Mouse (Mus musculus) forebrain, embryonic 14.5 days (tissue): ENCODE measurements at regions not wholly inside any gene's neighbourhood (a gene's known extent, or its start where the extent isn't known, plus 50 kb on each side); places are given as distances from the start of the nearest gene placed in this dataset.

Source experiments
- ATAC-seq: fragments of 200-750 bp; cut with Nextera tagmentation; 2 replicates; pipeline ENCODE4 v1.8.0; 2017; ENCODE audit warnings: mild to moderate bottlenecking, moderate library complexity
- DNase-seq: peaks from one replicate; pipeline ENCODE4 v3.0.0-alpha.2; 2015; ENCODE audit warnings: low spot score
- H3K27ac ChIP-seq: fragments of 300-500 bp; sonication (generic); 2 replicates; pipeline ENCODE4 v1.5.1; 2014; ENCODE audit warnings: low read depth, mild to moderate bottlenecking, control low read depth, low read length, moderate library complexity
- H3K27me3 ChIP-seq: fragments of 300-500 bp; sonication (generic); replicated peaks from 2 replicates; pipeline ENCODE4 v1.6.1; 2014; ENCODE audit warnings: low read length, control low read depth, mixed read lengths; ENCODE audit not compliant: control insufficient read depth, insufficient read depth
- H3K36me3 ChIP-seq: fragments of 300-500 bp; sonication (generic); 2 replicates; pipeline ENCODE4 v1.6.1; 2014; ENCODE audit warnings: low read length, control low read depth; ENCODE audit not compliant: control insufficient read depth, insufficient read depth
- H3K4me1 ChIP-seq: fragments of 300-500 bp; sonication (generic); 2 replicates; pipeline ENCODE4 v1.6.1; 2014; ENCODE audit warnings: antibody characterized with exemption, low read length, control low read depth; ENCODE audit not compliant: control insufficient read depth, insufficient read depth
- H3K4me2 ChIP-seq: fragments of 300-500 bp; sonication (generic); 2 replicates; pipeline ENCODE4 v1.6.1; 2014; ENCODE audit warnings: mild to moderate bottlenecking, control low read depth, low read length
- H3K4me3 ChIP-seq: fragments of 300-500 bp; sonication (generic); 2 replicates; pipeline ENCODE4 v1.5.1; 2014; ENCODE audit warnings: low read depth, low read length, control low read depth
- H3K9ac ChIP-seq: fragments of 300-500 bp; sonication (generic); 2 replicates; pipeline ENCODE4 v1.6.1; 2014; ENCODE audit warnings: mild to moderate bottlenecking, low read length, control low read depth, moderate library complexity
- H3K9me3 ChIP-seq: fragments of 300-500 bp; sonication (generic); replicated peaks from 2 replicates; pipeline ENCODE4 v1.6.1; 2016; ENCODE audit warnings: low read length, control low read depth, mixed read lengths; ENCODE audit not compliant: control insufficient read depth
- WGBS: fragments of 180-500 bp; shearing (Covaris S2); extraction: QIAGEN DNeasy Blood & Tissue Kit; methylation state at CpG from one replicate; pipeline ENCODE4 v1.1.7; 2014; 5-methylcytosine and 5-hydroxymethylcytosine counted together

DNA sequence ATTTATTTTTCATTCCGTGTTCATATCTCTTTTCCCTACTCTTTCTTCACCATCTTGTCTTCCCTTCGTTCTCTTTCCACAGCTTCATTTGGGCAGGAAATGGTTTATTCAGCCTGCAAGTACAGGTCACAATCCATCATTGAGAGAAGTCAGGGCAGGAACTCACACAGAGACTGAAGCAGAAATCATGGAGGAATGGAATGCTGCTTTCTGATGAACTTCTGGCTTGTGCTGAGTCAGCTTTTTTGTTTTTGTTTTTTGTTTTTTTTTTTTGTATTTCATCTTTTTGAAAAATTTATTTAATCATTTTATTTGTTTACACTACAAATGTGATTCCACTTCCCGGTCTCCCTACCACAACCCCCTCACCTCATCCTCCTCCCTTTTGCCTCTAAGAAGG, 51.2 kb upstream of the Suclg2 start:
- ATAC-seq (no peak), DNase-seq (no peak)
- Histone ChIP-seq H3K36me3 (no peaks in the 10 kb centered on the region), H3K9me3 (no peaks in the 10 kb centered on the region), H3K4me2 (no peak overlapping the region), H3K9ac (no peak overlapping the region), H3K27me3 (no peaks in the 10 kb centered on the region), H3K4me1 (no peaks in the 10 kb centered on the region), H3K27ac (no peak overlapping the region), H3K4me3 (no peak overlapping the region)
- 93% methylated on average over 3 of the region's 3 CpGs for WGBS

DNA sequence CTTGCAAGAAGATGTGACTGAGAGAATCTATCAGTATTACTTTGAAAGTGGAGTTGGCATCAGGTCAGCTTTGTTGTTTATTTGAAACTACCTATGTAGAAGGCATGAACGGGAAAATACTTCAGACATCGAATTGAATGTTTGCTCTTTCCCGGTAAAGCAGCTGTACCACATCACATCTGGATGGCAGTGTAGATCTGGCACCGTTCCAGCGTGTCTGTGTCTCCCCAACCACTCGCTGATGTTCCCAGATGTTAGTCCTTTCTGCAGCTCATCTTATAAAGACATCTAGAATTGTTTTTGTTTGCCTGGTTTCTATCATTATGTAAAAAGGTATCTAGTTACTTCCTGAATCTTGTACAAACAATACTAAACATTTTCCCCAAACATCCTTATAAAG, 83.1 kb upstream of the Suclg2 start:
- Histone ChIP-seq H3K36me3 (no peaks in the 10 kb centered on the region), H3K9me3 (no peaks in the 10 kb centered on the region), H3K9ac (no peak overlapping the region), H3K4me1 (no peaks in the 10 kb centered on the region), H3K27ac (no peak overlapping the region), H3K4me3 (no peak overlapping the region), H3K27me3 (no peaks in the 10 kb centered on the region), H3K4me2 (no peak overlapping the region)
- ATAC-seq (no peak), DNase-seq (peak; percentile 15)
- WGBS, result 91% methylated on average over 6 of the region's 6 CpGs

DNA sequence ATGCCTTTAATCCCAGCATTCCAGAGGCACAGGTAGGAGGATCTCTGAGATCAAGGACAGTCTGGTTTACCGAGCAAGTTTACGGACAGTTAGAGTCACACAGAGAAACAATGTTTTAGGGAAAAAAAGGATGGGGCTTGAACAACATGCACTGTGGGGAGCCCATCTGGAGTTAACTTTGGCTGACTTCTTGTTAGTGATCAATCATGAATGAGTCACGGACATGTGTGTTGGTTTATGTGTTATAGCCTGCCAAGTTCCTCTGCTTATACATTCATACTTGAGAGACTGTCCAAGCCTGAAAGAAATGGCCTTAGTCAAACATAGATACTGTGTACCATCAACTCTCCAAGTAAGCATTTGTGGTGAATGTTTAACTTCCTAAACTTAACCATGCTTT, 122.9 kb upstream of the Suclg2 start:
- H3K9me3 ChIP-seq, result 0 out of 2 replicates have a peak, but pooled peaks cover 2% of the 10 kb centered on the region
- no peak overlapping the region for H3K4me2 ChIP-seq
- DNase-seq (no peak), ATAC-seq (no peak)
- H3K36me3 ChIP-seq, result no peaks in the 10 kb centered on the region
- H3K27ac ChIP-seq, result no peak overlapping the region
- no peak overlapping the region for H3K4me3 ChIP-seq
- no peaks in the 10 kb centered on the region for H3K27me3 ChIP-seq
- WGBS, result 95% methylated on average over 3 of the region's 3 CpGs
- no peaks in the 10 kb centered on the region for H3K4me1 ChIP-seq
- no peak overlapping the region for H3K9ac ChIP-seq

DNA sequence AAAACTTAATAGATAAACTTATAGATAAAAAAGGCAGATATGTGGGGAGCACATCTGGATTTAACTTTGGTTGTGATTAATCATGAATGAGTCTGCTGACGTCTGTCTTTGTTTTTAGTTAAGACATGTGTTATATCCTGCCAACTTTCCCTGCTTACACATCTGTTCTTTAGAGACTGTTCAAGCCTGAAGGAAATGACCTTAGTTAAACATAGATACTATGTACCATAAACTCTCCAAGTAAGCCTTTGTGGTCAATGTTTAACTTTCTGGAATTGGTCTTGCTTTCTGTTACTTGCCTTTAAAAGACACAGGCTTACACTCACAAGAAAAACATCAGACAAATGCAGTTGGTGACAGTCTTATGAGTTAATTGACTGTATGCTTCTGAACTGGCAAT, 127.9 kb upstream of the Suclg2 start:
- Histone ChIP-seq H3K27ac (no peak overlapping the region), H3K4me1 (no peaks in the 10 kb centered on the region), H3K27me3 (no peaks in the 10 kb centered on the region), H3K4me3 (no peak overlapping the region), H3K36me3 (no peaks in the 10 kb centered on the region), H3K9me3 (0 out of 2 replicates have a peak, but pooled peaks cover 2% of the 10 kb centered on the region), H3K9ac (no peak overlapping the region), H3K4me2 (no peak overlapping the region)
- DNase-seq, result no peak
- no peak for ATAC-seq
- 79% methylated on average over 1 of the region's 1 CpGs for WGBS

DNA sequence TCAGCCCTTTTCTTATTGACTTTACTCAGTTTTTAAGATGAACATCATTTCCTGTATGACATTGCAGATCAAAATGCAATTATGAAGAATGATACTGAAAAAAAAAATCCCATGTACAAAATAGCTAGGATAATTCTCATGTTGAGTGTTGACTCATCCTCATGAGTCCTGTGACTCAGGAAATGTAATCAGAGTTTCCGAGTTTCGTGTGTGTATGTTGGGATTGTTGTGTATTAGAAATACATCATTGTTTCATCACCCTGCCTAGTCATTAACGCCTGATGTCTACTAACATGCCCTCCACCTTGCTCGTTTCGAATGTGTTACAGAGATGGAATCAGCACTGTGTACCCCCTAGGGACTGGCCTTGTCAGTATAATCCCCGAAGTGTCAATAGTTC, 156.9 kb upstream of the Suclg2 start:
- no peaks in the 10 kb centered on the region for H3K9me3 ChIP-seq
- H3K4me1 ChIP-seq, result 0 out of 2 replicates have a peak, but pooled peaks cover 3% of the 10 kb centered on the region
- H3K27me3 ChIP-seq, result no peaks in the 10 kb centered on the region
- WGBS, result 54% methylated on average over 6 of the region's 6 CpGs
- no peak overlapping the region for H3K4me3 ChIP-seq
- ATAC-seq, result no peak
- H3K9ac ChIP-seq, result no peak overlapping the region
- no peaks in the 10 kb centered on the region for H3K36me3 ChIP-seq
- no peak overlapping the region for H3K4me2 ChIP-seq
- no peak for DNase-seq
- no peak overlapping the region for H3K27ac ChIP-seq

DNA sequence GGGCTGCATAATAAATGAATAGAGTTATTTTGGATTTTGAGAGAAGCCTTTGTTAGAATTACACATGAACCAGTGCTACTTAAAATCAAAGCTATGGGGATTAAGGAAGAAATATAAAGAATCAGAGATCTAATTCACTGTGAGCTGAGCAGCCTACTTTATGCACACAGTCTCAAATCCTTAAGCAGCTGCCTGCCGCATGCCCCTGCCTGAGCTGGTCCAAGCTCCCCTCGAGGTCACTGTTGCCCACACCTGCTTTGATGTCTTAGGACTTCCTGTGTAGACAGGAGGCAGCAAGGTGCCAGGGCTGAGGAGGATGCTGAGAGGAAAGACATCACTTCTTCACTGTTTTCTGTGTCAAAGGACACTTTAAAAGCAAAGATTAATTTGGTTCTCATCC, 157.7 kb upstream of the Suclg2 start:
- Histone ChIP-seq H3K4me1 (0 out of 2 replicates have a peak, but pooled peaks cover 3% of the 10 kb centered on the region), H3K9ac (no peak overlapping the region), H3K9me3 (no peaks in the 10 kb centered on the region), H3K27me3 (no peaks in the 10 kb centered on the region), H3K27ac (no peak overlapping the region), H3K4me3 (no peak overlapping the region), H3K4me2 (no peak overlapping the region), H3K36me3 (no peaks in the 10 kb centered on the region)
- WGBS, result 7% methylated on average over 2 of the region's 2 CpGs
- DNase-seq, result peak; percentile 19
- ATAC-seq, result no peak

DNA sequence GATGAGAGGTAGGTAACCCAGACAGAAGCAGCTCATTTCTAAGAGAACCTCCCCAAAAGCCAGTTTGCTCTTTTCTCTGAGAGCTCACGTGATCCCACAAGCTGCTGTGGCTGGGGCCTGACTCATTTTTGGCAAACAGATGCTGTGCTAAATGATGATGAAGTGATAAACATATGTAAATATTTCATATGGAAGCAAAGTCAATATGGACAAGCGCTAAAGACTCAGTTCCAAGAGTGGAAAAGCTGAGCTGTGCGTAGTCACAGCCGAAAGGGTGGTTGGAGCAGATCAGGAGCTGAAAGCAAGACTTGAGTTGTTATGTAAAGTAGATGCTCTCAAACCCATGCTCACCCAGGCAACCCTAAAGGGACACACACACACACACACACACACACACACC, 168.0 kb upstream of the Suclg2 start:
- ATAC-seq, result no peak

DNA sequence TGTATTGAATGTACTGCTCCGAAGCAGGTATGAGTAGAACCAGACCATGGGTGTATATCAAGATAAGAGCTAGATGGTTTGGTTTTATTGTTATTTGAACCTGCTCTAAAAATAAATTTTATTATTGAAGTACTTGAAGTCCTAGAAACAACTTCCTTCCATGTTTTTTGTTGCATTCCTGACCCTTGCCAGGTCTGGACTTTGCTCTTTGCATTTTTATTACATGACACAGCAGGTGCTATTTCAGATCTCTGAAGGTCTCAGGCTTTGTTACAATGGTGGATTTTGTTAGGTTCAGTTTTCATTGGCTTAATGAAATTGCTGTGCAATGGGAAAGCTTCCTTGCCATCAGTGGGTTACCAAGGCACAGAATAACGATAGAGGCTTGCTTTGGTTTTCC, 184.0 kb upstream of the Suclg2 start:
- H3K4me3 ChIP-seq, result no peak overlapping the region
- 82% methylated on average over 2 of the region's 2 CpGs for WGBS

More for the DNA sequence above, 168.0 kb upstream of the Suclg2 start:
- Histone ChIP-seq H3K27ac (no peak overlapping the region), H3K4me3 (no peak overlapping the region), H3K4me1 (no peaks in the 10 kb centered on the region), H3K36me3 (no peaks in the 10 kb centered on the region), H3K9ac (no peak overlapping the region), H3K9me3 (no peaks in the 10 kb centered on the region), H3K27me3 (no peaks in the 10 kb centered on the region), H3K4me2 (no peak overlapping the region)
- peak; percentile 30 for DNase-seq
- 82% methylated on average over 4 of the region's 4 CpGs for WGBS

DNA sequence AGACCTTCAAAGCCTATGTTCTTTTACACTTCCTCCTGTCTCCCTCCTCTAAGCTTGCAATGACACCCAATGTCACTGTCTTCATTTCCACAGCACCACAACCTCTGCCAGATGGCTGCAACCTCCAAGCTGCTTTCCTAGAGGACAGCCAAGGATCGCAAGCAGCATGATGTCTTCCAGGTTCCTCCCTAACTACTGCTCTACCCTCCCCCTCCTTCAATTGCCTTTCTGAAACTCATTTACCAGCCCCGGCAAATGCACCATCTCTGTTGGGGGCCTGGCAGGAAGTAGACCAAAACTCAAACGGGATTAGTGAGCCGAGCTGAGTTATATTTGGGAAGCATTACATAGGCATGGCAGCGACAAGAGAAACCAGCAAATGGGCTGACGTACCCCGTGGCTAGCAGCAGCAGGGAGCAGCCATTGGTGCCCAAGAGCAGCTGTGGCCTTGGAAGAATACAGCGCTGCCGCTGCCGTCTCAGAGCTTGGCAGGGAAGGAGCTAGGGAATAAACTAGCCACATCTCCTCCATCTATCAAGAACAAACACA, 185.6 kb upstream of the Suclg2 start:
- WGBS, result 40% methylated on average over 10 of the region's 10 CpGs

More for the DNA sequence above, 184.0 kb upstream of the Suclg2 start:
- Histone ChIP-seq H3K36me3 (no peaks in the 10 kb centered on the region), H3K9ac (no peak overlapping the region), H3K4me2 (no peak overlapping the region), H3K4me1 (no peaks in the 10 kb centered on the region), H3K27me3 (no peaks in the 10 kb centered on the region), H3K9me3 (no peaks in the 10 kb centered on the region), H3K27ac (no peak overlapping the region)
- ATAC-seq (no peak), DNase-seq (no peak)

More for the DNA sequence above, 185.6 kb upstream of the Suclg2 start:
- Histone ChIP-seq H3K9me3 (no peaks in the 10 kb centered on the region), H3K36me3 (no peaks in the 10 kb centered on the region), H3K4me3 (no peak overlapping the region), H3K9ac (no peak overlapping the region), H3K4me1 (no peaks in the 10 kb centered on the region), H3K4me2 (no peak overlapping the region), H3K27ac (no peak overlapping the region), H3K27me3 (no peaks in the 10 kb centered on the region)
- ATAC-seq (no peak; the same call in 1 of the 2 replicates), DNase-seq (peak; percentile 4)
